Mouse (Mus musculus) adipocyte (in vitro differentiated cells): ENCODE results near the gene Tapbpl.

ENCODE experiments used
- DNase-seq: peaks from one replicate; pipeline ENCODE4 v3.0.0-alpha.2; 2016; ENCODE audit warnings: low spot score

Gene Tapbpl

GRCm38 (mm10) chr6:125196301-125196700 lies 35.4 kb downstream of the Tapbpl start:
- peak; percentile 67 for DNase-seq

- no peak for DNase-seq
These were observed 36.1 kb downstream of the Tapbpl start for GRCm38 (mm10) chr6:125195541-125196075.

- DNase-seq: peak; percentile 50
These were observed 38.3 kb downstream of the Tapbpl start for GRCm38 (mm10) chr6:125193390-125193789.

DNA sequence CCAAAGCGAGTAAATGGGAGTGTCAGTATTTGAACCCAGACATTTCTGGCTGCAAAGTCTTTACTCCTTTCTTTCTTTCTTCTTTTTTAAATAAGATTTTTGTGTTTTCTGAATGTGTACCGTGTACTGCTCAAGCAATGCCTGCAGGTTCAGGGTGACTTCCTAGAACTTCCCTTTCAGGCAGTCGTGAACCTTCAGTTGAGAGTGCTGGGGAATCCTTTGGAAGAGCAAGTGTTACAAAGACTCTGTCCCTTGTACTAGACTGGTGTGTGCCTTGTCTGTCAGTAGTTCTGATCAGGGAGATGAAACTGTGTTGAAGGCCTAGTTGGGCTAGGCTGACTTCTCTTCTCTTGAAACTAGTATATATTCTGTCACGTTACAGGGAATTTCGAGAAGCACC lies 38.8 kb downstream of the Tapbpl start:
- DNase-seq: peak; percentile 48

GRCm38 (mm10) chr6:125192016-125192714 lies 39.5 kb downstream of the Tapbpl start:
- peak; percentile 98 for DNase-seq

DNA sequence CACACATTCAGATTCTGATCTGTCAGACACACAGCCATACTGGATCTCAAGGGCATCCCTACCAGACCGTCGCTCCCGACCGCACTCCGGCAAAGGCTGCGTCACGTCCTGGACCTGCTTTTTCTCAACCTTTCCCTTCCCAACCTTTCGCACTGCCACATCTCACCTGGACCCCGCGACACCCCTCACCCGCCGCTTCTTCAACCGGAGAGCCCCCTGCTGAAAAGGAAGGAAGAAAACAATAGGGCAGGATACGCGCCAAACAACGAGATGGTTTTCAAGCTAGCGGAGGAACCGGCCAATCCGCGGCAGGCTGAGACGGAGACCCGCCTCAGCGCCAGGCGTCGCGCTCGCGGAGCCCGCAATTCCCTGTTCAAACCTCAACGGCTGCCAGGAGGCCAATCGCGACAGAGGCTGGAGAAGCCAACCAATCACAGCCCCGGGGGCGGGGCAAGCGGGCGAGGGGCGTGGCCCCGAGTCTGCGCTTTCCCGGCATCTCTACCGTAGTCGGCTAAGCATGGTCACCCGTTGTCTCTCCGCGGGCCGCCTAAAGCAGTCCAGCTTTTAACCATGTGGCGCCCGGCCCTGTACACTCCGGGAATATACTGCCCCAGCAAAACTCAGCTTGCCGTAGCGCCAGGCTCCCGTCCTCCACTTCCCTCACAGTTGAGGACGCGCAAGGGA lies 40.2 kb downstream of the Tapbpl start, which contains the start of the genes Ncapd2 and Mrpl51:
Gene Ncapd2 (minus strand): TSS at position 370 of the 684 bp plus-strand sequence.
Gene Mrpl51 (plus strand): TSS at position 470 of the 684 bp plus-strand sequence.
- DNase-seq: peak; percentile 100

DNA sequence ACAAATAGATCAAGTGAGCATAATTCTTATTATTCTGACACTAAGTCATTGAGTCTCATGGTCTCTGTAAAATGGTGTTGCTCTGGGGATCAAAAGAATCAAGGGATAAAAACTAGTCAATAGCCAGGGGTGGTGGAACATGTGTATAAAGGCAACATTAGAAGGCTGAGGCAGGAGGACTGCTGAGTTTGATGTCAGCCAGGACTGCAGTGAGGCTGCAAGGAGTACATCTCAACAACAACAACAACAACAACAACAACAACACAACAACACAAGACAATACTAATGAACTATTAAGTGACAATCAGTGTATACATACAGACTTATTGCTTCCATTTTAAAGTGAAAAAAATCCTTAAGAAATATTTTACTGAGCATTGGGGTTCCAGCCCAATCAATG lies 40.8 kb downstream of the Tapbpl start:
- no peak for DNase-seq

- no peak for DNase-seq
These were observed 45.5 kb downstream of the Tapbpl start for GRCm38 (mm10) chr6:125186203-125186602.

GRCm38 (mm10) chr6:125182133-125182532 lies 49.5 kb downstream of the Tapbpl start:
- peak; percentile 88 for DNase-seq

GRCm38 (mm10) chr6:125179601-125180000 lies 52.1 kb downstream of the Tapbpl start:
- peak; percentile 76 for DNase-seq

DNA sequence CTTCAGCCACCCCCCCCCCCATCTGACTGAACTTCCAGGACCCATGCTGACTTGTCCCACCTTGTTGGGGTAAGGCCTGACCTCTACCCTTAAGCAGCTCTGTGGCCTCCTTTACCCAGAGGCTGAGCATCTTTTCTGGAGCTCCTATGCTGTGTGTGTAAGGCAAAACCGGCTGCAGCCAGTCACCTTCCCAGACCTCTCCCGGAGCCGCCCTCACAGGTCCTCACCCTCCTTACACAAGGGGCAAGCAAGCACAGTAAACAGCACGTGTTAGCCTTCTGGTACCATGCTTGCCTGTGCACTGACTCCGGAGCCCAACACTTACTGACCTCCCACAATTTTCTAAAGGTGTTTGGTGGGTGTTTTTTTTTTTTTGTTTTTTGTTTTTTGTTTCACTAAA lies 56.2 kb downstream of the Tapbpl start:
- no peak for DNase-seq
